ENCODE assay signal across 9 mouse cellular contexts in genomic region chr6:8735657-8736492, GRCm38 (mm10). TPM values are rescaled to one million over a fixed set of nuclear protein-coding genes. Genes with fewer than 3 reads are reported as not detected.
DNase-seq lines count a peak whose midpoint lies in the region; ATAC-seq lines count a peak whose summit lies in the region.
"Had no signal": no experiment of that assay in that cellular context is flagged by ENCODE, and none has a peak within 500 bp of the region (broad histone marks: within the 10 kb centered on the region; RNA-seq: fewer than 3 reads in every experiment).

No protein-coding gene starts in this region.

- ATAC-seq in intestine, embryonic 15.5 days = peak; percentile 76
- peak; percentile 85 for ATAC-seq in midbrain, embryonic 12.5 days (ENCODE audit: low FRiP score, low read depth)

- no peaks in the 10 kb centered on the region for H3K36me3 ChIP-seq in intestine, embryonic 15.5 days
- no peaks in the 10 kb centered on the region for H3K36me3 ChIP-seq in midbrain, embryonic 12.5 days

- no peaks in the 10 kb centered on the region for H3K4me1 ChIP-seq in intestine, embryonic 15.5 days (replicated peaks)
- 0 out of 2 replicates have a peak, but pooled peaks cover 3% of the 10 kb centered on the region for H3K4me1 ChIP-seq in midbrain, embryonic 12.5 days

- H3K9me3 ChIP-seq in intestine, embryonic 15.5 days = no peaks in the 10 kb centered on the region
- no peaks in the 10 kb centered on the region for H3K9me3 ChIP-seq in midbrain, embryonic 12.5 days

- no peak overlapping the region for H3K9ac ChIP-seq in intestine, embryonic 15.5 days
- H3K9ac ChIP-seq in midbrain, embryonic 12.5 days (replicated peaks) = no peak overlapping the region

- intact Hi-C loops in left cerebral cortex, postnatal 10 days (cut with DNase I) = loop anchor here (5.0 to 10.0 kb wide), 3 partner anchors 224 to 1001 kb away; no protein-coding TSS in a partner anchor

- no peak overlapping the region for H3K27ac ChIP-seq in intestine, embryonic 15.5 days
- no peak overlapping the region for H3K27ac ChIP-seq in midbrain, embryonic 12.5 days (replicated peaks)
- H3K27ac ChIP-seq: macrophage had no signal

- no peak overlapping the region for H3K4me2 ChIP-seq in intestine, embryonic 15.5 days (replicated peaks)
- H3K4me2 ChIP-seq in midbrain, embryonic 12.5 days (replicated peaks) = no peak overlapping the region

- 56% methylated on average over 8 of the region's 8 CpGs for WGBS in intestine, embryonic 15.5 days
- 63% methylated on average over 8 of the region's 8 CpGs for WGBS in midbrain, embryonic 12.5 days

- no peaks in the 10 kb centered on the region for H3K27me3 ChIP-seq in intestine, embryonic 15.5 days (replicated peaks)
- H3K27me3 ChIP-seq in midbrain, embryonic 12.5 days = no peaks in the 10 kb centered on the region

- peak; percentile 59 to 90 for DNase-seq in adrenal gland, adult (ENCODE audit: inconsistent age in 2 of 2, low spot score in 1 of 2)
- DNase-seq in adrenal gland, adult 8-10 months = no peak
- DNase-seq in cerebellum, adult 9-11 months = peak; percentile 62
- peak; percentile 49 to 65 for DNase-seq in frontal cortex, postnatal 25 days (ENCODE audit: low spot score in 2 of 2)
- peak; percentile 67 to 69 for DNase-seq in left cerebral cortex, postnatal 10 days (ENCODE audit: extremely low spot score in 1 of 2, low spot score in 2 of 2)
- peak; percentile 42 for DNase-seq in spleen, adult 12 weeks (ENCODE audit: low spot score)

- no peak overlapping the region for H3K4me3 ChIP-seq in intestine, embryonic 15.5 days (replicated peaks)
- H3K4me3 ChIP-seq in midbrain, embryonic 12.5 days = no peak overlapping the region

RNA-seq across cellular contexts. Expression of gene Ica1, which starts 42.4 kb away (rescaled TPM):
- 10 to 100 TPM; 51.0 to 72.9 (median 61.5) TPM for total RNA-seq in adrenal gland, adult 8-10 months (2022)
- polyA plus RNA-seq in intestine, embryonic 15.5 days (2015; fragmentation: Nextera tagmentation; extraction: Ambion mirVana) = 19.5 and 23.6 TPM in 2 replicates
- 10 to 100 TPM; 62.1 to 66.6 TPM for total RNA-seq in left cerebral cortex, postnatal 10 days (2021)
- polyA plus RNA-seq in midbrain, embryonic 12.5 days (2016; fragmentation: Nextera tagmentation; extraction: Ambion mirVana) = 18.4 and 20.1 TPM in 2 replicates
